Mouse (Mus musculus): Measurements from ENCODE around the gene Hspbap1. TPM values are rescaled to one million over a fixed set of nuclear protein-coding genes. Genes with fewer than 3 reads are reported as not detected.

Hspbap1 gene
- 1 to 10 TPM; 2.8 to 3.8 TPM for total RNA-seq (2021)

GRCm38 (mm10) chr16:35769878-35770657, at the start of gene Hspbap1:
Hspbap1 (plus strand) TSS chr16:35770375.
- intact Hi-C loops (cut with DNase I): loop anchor here (1.0 kb wide), 1 partner anchor 48 kb away; no protein-coding TSS in a partner anchor
- peak; percentile 93 to 95 for DNase-seq

- DNase-seq: no peak
- intact Hi-C loops (cut with DNase I): loop anchor here (10.0 kb wide), 2 partner anchors 400 to 670 kb away; no protein-coding TSS in a partner anchor
Observed at GRCm38 (mm10) chr16:35724561-35724960, 45.6 kb upstream of the Hspbap1 start.

DNA sequence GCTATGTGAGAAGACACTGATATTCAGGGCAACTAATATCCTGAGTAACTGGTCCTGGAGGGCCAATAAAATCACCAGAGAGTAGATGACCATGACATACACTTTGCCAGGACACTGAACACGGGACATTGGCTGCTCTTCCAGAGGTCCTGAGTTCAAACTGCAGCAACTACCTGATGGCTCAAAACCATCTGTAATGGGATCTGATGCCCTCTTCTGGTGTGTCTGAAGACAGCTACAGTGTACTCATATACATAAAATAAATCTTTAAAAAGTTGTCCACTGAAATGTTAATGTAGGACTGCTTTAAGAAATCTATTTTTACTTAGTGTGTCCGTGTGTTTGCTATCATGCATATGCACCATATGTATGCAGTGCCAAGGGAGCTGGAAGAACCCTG, 43.6 kb upstream of the Hspbap1 start:
- intact Hi-C loops (cut with DNase I): loop anchor here (10.0 kb wide), 2 partner anchors 402 to 672 kb away; no protein-coding TSS in a partner anchor
- no peak for DNase-seq

GRCm38 (mm10) chr16:35729151-35729738, 40.9 kb upstream of the Hspbap1 start:
- peak; percentile 22 to 31 for DNase-seq
- intact Hi-C loops (cut with DNase I): loop anchor here (10.0 kb wide), 2 partner anchors 404 to 674 kb away; no protein-coding TSS in a partner anchor

DNA sequence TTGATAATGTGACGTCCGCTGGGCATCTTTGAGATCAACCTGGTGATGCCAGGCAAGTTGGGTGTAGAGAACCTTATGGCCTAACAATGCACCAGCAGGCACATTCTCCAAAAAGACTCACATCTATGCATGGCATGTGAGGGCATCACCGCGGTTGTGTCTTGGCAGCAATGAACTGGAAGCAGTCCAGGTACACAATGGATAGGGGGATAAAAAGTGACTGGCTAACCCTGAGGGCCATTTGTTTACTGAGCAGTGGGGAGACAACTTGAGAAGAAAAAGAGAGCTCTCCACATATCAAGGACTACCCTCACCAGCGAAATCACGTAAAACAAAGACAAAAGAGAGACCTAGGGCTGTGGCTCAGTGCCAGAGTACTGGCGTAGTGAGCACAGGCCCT, 38.1 kb upstream of the Hspbap1 start:
- peak; percentile 39 to 67 for DNase-seq
- intact Hi-C loops (cut with DNase I): no loop called here

GRCm38 (mm10) chr16:35734038-35734437, 36.1 kb upstream of the Hspbap1 start:
- intact Hi-C loops (cut with DNase I): loop anchor here (1.0 kb wide), 1 partner anchor 83 kb away; no protein-coding TSS in a partner anchor

GRCm38 (mm10) chr16:35738096-35738767, 31.9 kb upstream of the Hspbap1 start:
- peak; percentile 22 to 30 for DNase-seq
- intact Hi-C loops (cut with DNase I): no loop called here

More at GRCm38 (mm10) chr16:35734038-35734437, 36.1 kb upstream of the Hspbap1 start:
- DNase-seq: peak; percentile 81 to 85

GRCm38 (mm10) chr16:35739548-35739947, 30.6 kb upstream of the Hspbap1 start:
- intact Hi-C loops (cut with DNase I): no loop called here
- no peak for DNase-seq

GRCm38 (mm10) chr16:35740357-35740756, 29.8 kb upstream of the Hspbap1 start:
- DNase-seq: no peak
- intact Hi-C loops (cut with DNase I): no loop called here

DNA sequence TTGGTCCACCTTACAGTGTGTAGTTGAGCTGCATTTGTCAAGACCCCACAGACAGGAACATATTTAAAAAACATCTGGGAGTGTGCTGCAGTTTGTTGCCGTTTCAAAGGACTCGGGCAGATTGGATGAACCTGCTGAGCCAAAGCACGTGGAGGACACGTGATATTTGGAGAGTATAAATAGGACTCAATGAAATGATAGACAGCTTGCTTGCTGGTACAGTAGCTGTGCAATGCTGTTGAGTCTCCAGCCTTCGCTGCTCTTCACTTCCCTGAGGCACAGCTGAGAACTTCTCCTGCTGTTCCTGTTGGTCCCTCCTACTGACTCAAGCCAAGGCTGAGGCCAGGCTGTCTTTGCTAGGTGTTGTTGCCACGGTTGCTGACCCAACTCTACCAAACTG, 29.2 kb upstream of the Hspbap1 start:
- DNase-seq: peak; percentile 16 to 21
- intact Hi-C loops (cut with DNase I): no loop called here

GRCm38 (mm10) chr16:35741621-35742020, 28.6 kb upstream of the Hspbap1 start:
- no peak for DNase-seq
- intact Hi-C loops (cut with DNase I): no loop called here

- DNase-seq: no peak
- intact Hi-C loops (cut with DNase I): no loop called here
Observed at GRCm38 (mm10) chr16:35742251-35742937, 27.8 kb upstream of the Hspbap1 start.

DNA sequence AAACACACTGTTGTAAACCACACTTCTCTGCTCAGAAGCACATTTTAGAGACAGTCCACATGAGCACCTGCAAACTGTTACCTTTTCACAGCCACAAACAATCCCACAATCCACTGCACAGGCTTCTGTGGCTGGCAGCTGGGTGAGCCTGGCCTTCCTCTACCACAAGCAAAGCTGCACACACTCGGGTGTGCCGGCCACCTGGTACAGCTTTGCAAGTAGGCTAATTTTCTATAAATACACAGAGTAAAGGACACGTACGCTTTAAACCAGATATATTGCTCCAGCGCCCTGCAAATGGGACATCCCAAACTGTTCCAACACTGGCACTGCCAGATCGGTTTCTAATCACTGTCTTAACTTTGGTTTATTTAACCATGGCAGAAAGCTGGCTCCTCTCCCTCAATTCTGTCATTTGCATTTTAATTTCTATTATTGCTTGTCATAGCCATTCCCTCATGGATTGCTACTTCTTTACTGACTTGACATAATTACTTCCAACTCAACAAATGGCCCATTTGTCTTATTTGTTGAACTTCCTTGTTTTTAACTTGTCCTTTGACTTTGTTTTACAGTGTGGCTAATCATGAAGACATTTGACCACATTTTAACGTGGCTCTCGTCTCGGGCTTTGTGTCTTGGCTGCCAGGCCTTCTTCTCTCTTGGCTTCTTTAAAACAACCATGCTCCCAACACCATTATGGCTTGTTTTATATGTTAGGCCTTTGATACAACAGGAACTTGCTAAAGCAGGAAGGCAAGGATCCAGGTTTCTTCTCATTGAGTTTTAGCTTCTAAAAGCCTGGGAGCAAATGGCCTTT, 22.5 kb upstream of the Hspbap1 start:
- peak; percentile 25 to 29 for DNase-seq

DNA sequence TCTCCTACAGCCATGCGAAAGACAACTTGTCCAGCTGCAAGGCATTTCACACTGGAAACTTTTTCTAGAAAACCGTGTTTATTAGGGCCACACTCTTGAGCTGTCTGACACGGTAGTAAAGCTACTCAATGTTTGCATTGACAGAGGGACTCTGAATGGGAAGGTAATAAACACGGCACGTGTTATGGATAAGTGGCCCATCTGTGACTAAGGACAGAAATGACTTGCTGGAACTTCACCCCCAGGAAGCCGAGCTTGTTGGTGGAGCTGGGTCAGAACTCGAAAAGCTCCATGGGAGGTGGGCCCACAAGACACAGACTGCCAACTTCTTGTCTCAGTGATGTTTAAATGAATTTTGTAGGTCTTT, 22.0 kb upstream of the Hspbap1 start:
- intact Hi-C loops (cut with DNase I): no loop called here
- DNase-seq: no peak

More for the DNA sequence above, 22.5 kb upstream of the Hspbap1 start:
- intact Hi-C loops (cut with DNase I): no loop called here

GRCm38 (mm10) chr16:35749385-35749784, 20.8 kb upstream of the Hspbap1 start:
- intact Hi-C loops (cut with DNase I): no loop called here

DNA sequence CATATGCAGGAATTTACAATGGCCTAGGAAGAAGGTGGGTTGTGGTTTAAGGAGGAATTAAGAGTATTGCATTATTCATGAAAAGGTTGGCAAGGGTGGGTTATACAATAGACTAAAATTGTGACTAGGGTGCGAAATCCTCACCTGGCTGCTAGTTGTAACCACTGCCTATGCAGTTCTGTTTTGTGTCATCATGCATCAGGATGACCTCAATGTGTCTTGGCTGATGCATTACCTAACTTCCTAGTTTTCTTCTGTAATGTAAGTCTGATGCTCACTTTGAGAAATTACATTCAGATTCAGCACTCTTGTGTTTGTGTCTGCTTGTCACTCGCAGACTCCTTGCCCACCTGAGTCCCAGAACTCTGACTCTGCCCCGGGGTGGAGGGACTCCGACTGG, 18.3 kb upstream of the Hspbap1 start:
- intact Hi-C loops (cut with DNase I): no loop called here
- no peak for DNase-seq

More at GRCm38 (mm10) chr16:35749385-35749784, 20.8 kb upstream of the Hspbap1 start:
- DNase-seq: no peak

- DNase-seq: no peak
- intact Hi-C loops (cut with DNase I): no loop called here
Observed at GRCm38 (mm10) chr16:35753926-35754325, 16.2 kb upstream of the Hspbap1 start.

GRCm38 (mm10) chr16:35755502-35756334, 14.5 kb upstream of the Hspbap1 start:
- intact Hi-C loops (cut with DNase I): no loop called here
- DNase-seq: no peak

DNA sequence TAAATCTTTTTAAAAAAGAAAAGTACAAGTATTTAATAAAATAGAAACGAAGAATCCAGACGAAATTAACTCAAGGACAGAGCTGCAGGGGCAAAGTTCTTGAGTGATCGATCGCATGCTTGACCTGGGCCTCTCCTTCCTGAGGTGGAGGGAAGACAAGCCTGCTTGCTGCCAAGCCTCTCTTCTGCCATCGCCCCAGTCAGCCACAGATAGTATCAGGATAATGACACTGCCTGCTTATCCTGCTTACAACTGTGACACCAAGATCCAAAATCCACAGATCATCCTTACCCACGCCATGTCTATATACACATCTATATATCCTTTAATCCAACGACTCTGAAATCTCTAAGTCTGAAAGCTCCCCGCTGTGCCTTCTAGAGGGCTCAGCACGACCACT, 13.5 kb upstream of the Hspbap1 start:
- DNase-seq: no peak
- intact Hi-C loops (cut with DNase I): no loop called here

All from heart, postnatal 10 days (tissue).